Mouse (Mus musculus) right cerebral cortex, postnatal 4 days (tissue): ENCODE data around the gene 1700074P13Rik.
"Not testable (repeated sequence)": the region's sequence is repeated elsewhere in the genome, so short reads cannot be mapped to it uniquely, and the experiment has no call there.

ENCODE experiments used
- DNase-seq: peaks from one replicate; pipeline ENCODE4 v3.0.0-alpha.2; 2022

The 1700074P13Rik gene

DNA sequence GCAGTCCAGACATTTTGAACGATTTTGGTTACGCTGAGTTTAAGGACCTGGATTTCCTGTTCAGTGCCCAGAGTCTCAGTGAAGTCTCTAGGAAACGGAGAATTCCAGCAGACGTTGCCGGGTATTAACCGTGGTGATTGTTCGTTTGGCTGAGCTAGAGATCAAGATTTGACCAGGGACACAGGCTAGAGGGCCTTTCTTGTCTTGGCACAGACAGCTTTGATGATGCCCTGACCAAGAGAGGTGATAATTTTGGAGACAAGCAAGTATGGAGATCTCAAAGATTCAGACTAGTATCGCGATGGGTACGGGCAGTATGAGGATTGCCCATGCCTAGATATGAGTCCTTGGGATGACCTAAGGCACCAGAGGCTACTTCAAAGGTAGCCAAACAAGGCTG lies at the start of gene 1700074P13Rik:
Gene 1700074P13Rik (minus strand): TSS at position 101 of the 400 bp plus-strand sequence.
- DNase-seq: no peak

DNA sequence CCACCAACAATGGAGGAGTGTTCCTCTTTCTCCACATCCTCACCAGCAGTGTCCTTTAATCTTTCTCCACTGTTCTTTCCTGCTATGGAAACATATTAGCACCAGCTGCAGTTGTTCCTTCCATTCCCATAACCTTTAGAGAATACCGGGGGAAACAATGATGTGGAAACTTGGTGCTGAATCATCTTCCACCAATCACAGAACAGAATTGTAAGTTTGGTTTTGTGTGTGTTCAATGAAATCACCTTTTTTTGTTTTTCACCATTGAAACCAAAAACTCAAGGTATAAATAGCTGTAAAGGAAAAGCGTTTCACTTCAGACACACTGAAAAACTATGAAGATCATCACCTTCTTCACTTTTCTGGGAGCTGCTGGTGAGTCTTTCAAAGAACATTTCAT lies 24.1 kb upstream of the 1700074P13Rik start, which contains the start of gene 1810009J06Rik:
Gene 1810009J06Rik (plus strand): TSS at position 301 of the 400 bp plus-strand sequence.
- not testable (repeated sequence) for DNase-seq

DNA sequence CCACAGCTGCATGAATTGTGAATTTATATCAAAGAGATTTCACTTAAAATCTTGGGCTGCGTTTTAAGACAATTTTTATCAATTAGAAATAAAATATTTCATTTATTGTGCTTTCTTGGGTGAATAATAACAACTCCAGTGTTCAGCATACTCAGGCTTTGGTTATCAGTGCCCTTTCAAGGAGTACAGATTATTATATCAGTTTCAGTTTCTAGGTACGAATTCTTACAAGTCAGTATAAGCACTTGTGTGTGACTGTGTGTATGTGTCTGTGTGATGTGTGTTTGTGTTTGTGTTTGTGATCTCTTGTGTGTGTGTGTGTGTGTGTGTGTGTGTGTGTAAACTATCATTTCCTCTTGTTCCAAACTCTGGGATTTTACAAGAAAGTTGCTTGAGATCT lies 13.4 kb upstream of the 1700074P13Rik start:
- DNase-seq: no peak

DNA sequence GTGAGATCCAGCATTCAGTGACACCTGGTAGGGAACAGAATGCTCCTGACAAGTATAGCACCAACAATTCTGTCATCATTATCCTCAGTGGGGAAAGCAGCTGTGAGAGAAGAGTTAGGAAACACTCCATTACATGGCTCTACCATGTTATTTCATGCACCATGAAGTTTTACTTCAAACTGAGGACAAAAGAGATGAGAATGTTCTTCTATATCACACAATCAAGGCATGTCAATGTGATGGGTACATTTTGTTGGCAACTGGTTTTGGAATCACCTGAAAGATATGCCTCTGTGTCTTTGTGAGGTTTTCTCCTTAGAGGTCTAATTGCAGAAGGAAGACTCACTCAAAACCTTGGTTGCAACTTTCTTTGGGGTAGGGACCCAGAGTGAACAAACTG lies 11.4 kb upstream of the 1700074P13Rik start, which contains the start of gene Gm4744:
Gene Gm4744 (minus strand): TSS at position 101 of the 400 bp plus-strand sequence.
- DNase-seq: no peak

DNA sequence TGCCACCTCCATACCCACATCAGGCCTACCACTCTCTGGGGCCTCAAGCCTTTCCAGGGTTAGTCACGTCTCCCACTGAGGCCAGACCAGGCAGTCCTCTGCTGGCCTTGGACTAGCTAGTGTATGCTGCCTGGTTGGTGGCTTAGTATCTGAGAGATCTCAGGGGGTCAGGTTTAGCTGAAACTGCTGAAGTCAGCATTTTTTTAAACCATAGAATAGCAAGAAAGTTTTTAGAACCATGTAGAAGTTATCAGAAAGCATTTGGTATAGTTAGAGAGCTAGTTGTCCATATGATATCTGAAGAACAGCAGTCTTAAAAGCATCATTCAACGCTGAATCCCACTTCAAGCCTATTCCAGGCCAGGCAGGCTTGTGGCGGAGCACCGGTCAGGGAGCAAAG lies 20.4 kb downstream of the 1700074P13Rik start:
- no peak for DNase-seq

DNA sequence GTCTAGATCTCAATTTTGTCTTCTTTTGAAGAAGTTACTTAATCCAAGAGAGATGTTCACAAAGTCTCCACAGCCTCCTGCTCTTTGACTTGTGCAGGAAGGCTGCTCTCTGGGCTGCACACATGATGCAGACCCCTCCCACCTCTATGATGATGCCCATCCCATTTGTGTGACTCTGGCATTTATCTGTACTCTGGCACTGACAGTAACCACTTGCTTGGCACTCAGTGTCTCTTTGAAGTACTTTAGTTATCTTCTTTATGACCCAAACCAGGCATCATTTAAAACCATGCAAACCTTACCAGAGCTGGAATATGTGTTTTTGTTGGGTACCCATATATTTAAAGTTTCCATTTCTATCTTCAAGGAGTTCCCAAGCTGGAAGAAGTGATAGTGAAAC lies 40.1 kb downstream of the 1700074P13Rik start, which contains the start of gene Prss58:
Gene Prss58 (minus strand): TSS at position 101 of the 400 bp plus-strand sequence.
- no peak for DNase-seq

DNA sequence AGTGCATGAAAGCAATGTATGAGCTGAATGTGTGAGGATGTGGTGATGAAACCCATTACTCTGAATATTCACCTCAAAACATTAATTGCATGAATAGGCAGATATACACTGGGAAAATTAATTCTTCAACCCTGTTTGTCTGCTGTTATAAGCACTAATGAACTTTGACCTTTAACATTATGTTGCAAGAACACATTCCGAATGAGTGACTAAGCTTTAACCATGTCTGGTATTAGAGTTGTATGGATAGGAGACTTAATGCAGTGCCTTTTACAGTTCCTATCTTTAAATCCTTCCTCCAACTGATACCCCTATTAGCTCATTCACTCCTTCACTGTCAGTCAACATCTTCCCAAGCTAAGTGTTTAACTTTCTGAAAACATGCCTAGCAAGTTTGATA lies 45.6 kb downstream of the 1700074P13Rik start:
- DNase-seq: no peak

DNA sequence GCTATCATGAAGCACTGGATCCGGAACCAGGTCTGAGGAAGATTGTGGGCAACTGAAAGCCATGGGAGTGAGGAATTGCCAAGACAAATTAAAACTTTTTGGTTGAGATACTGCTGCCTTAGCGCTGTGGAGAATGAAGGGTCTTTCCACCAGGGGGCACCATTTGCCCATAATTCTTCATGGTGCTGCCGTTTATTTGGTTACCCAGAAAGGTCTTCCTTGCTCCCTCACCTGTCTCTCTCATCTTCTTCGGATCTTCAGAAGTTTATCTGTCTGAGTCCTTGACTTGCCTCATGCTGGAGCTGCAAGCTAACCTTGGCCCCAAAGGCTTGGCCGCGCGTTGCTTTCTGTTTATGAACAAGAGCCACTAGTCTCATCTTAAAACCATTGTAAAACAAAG lies 46.8 kb downstream of the 1700074P13Rik start:
- DNase-seq: peak; percentile 12

DNA sequence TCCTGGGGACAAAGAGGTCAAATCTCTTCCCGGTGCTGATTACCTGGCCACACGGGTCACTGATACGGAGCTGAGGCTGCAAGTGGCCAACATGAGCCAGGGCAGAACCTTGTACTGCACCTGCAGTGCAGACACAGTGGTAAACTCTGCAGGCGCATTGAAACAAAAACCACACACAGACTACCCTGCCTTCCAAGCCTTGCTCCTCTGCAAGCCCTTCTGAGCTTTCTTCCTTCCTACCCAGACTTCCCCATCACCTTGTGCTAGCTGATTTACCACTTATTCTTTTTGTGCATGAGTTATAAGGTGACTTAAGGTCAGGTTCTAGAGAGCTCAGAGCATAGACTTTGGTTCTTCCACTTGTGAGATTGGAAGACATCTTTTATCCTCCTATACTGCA lies 48.6 kb downstream of the 1700074P13Rik start:
- DNase-seq: no peak

DNA sequence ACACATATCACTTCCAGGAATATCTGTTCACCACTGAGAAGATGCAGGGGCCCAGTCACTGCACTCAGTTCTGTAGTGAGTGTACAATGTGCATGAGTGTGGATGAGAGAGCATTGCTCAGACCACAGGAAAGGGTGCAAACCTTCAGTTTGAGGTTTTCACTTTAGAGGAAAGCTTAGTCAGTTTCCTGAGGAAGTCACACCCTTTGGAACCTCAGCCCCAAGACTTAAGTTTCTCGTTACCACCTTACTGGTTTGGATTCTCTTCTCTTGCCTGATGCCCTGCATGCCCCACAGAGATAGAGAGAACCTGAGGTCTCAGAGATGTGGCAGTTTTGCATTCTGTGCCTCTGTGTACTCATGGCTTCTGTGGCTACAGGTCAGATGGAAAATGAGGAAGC lies 49.4 kb downstream of the 1700074P13Rik start:
- no peak for DNase-seq

DNA sequence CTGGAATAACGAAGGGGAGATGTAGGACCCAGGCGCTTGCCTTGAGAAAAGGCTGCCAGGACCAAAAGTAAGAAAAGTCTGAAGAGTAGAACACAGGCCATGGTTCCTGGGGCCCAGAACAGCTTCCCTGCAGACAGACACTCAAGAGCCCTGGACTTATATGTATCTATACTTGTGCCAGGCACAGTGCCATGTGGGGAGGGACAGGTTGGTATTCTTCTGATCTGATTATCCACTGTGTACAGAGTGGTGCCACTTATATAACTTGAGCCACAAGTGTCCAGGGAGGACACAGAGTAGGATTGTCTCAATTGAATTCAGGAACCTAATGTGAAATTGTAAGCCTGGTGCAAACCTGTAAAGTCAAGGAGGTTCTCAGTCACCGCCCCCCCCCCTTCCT lies 53.0 kb downstream of the 1700074P13Rik start, which contains the start of gene Moxd2:
Gene Moxd2 (minus strand): TSS at position 101 of the 400 bp plus-strand sequence.
- DNase-seq: no peak
